Mouse (Mus musculus): ENCODE results near the gene Speer4f2.
"Not testable (repeated sequence)": the region's sequence is repeated elsewhere in the genome, so short reads cannot be mapped to it uniquely, and the experiment has no call there.

Gene Speer4f2

GRCm38 (mm10) chr5:17372880-17373279 is at the start of gene Speer4f2:
Speer4f2 (plus strand) TSS chr5:17373180.
- not testable (repeated sequence) for DNase-seq

GRCm38 (mm10) chr5:17328946-17329566 is 43.9 kb upstream of the Speer4f2 start:
- no peak for DNase-seq

- no peak for DNase-seq
Measured at GRCm38 (mm10) chr5:17334836-17335235, 38.1 kb upstream of the Speer4f2 start.

- not testable (repeated sequence) for DNase-seq
Measured at GRCm38 (mm10) chr5:17345741-17346140, 27.2 kb upstream of the Speer4f2 start.

GRCm38 (mm10) chr5:17359394-17359999 is 13.5 kb upstream of the Speer4f2 start:
- DNase-seq = no peak

GRCm38 (mm10) chr5:17389926-17390325 is 16.9 kb downstream of the Speer4f2 start:
- DNase-seq = no peak

GRCm38 (mm10) chr5:17391207-17391606 is 18.2 kb downstream of the Speer4f2 start:
- no peak for DNase-seq

GRCm38 (mm10) chr5:17400571-17400970 is 27.6 kb downstream of the Speer4f2 start:
- no peak for DNase-seq

GRCm38 (mm10) chr5:17401206-17402077 is 28.5 kb downstream of the Speer4f2 start:
- DNase-seq = no peak

- no peak for DNase-seq
Measured at GRCm38 (mm10) chr5:17402330-17403125, 29.5 kb downstream of the Speer4f2 start.

GRCm38 (mm10) chr5:17403584-17403983 is 30.6 kb downstream of the Speer4f2 start:
- DNase-seq = no peak

- no peak for DNase-seq
Measured at GRCm38 (mm10) chr5:17408924-17409660, 36.1 kb downstream of the Speer4f2 start.

- no peak for DNase-seq
Measured at GRCm38 (mm10) chr5:17417201-17417600, 44.2 kb downstream of the Speer4f2 start.

GRCm38 (mm10) chr5:17419215-17419820 is 46.3 kb downstream of the Speer4f2 start:
- DNase-seq = no peak

- no peak for DNase-seq
Measured at GRCm38 (mm10) chr5:17419921-17420320, 46.9 kb downstream of the Speer4f2 start.

- DNase-seq = no peak
Measured at GRCm38 (mm10) chr5:17422225-17422624, 49.2 kb downstream of the Speer4f2 start.

- no peak for DNase-seq
Measured at GRCm38 (mm10) chr5:17426930-17427329, 54.0 kb downstream of the Speer4f2 start.

Data from thymus, postnatal 25 days (tissue).